Mouse (Mus musculus) naive thymus-derived CD4-positive, alpha-beta T cell, adult 2 months (primary cell): ENCODE results near the gene B3galt6.
A peak's percentile ranks its signal among the peaks of the same experiment; 100 is the strongest.

Experiments used
- DNase-seq: peaks from one replicate; pipeline ENCODE4 v3.0.0-alpha.2; 2011; ENCODE audit warnings: low read depth

The B3galt6 gene

GRCm38 (mm10) chr4:155992241-155992905, at the start of gene B3galt6, which contains the start of gene Sdf4:
Gene B3galt6, minus strand, starts transcription at chr4:155992649.
Gene Sdf4, plus strand, starts transcription at chr4:155992872.
- peak; percentile 94 for DNase-seq

GRCm38 (mm10) chr4:156034901-156035300, 42.5 kb upstream of the B3galt6 start:
- peak; percentile 55 for DNase-seq

- DNase-seq, result peak; percentile 26
Measured at GRCm38 (mm10) chr4:156034301-156034700, 41.9 kb upstream of the B3galt6 start.

GRCm38 (mm10) chr4:156033476-156034119, 41.1 kb upstream of the B3galt6 start:
- DNase-seq, result peak; percentile 92

GRCm38 (mm10) chr4:156032856-156033255, 40.4 kb upstream of the B3galt6 start:
- peak; percentile 62 for DNase-seq

GRCm38 (mm10) chr4:156031593-156032391, 39.3 kb upstream of the B3galt6 start:
- peak; percentile 77 for DNase-seq

- no peak for DNase-seq
Measured at GRCm38 (mm10) chr4:156031255-156031592, 38.8 kb upstream of the B3galt6 start.

- peak; percentile 63 for DNase-seq
Measured at GRCm38 (mm10) chr4:156030651-156031118, 38.2 kb upstream of the B3galt6 start.

- no peak for DNase-seq
Measured at GRCm38 (mm10) chr4:156028580-156028979, 36.1 kb upstream of the B3galt6 start.

GRCm38 (mm10) chr4:156026013-156026412, 33.6 kb upstream of the B3galt6 start, which contains the start of gene Tnfrsf18:
Gene Tnfrsf18, plus strand, starts transcription at chr4:156026164.
- peak; percentile 78 for DNase-seq

GRCm38 (mm10) chr4:156024184-156024583, 31.7 kb upstream of the B3galt6 start:
- no peak for DNase-seq

GRCm38 (mm10) chr4:156023520-156023919, 31.1 kb upstream of the B3galt6 start:
- peak; percentile 44 for DNase-seq

- DNase-seq, result peak; percentile 94
Measured at GRCm38 (mm10) chr4:156021942-156022419, 29.5 kb upstream of the B3galt6 start.

- peak; percentile 78 for DNase-seq
Measured at GRCm38 (mm10) chr4:156021381-156021780, 28.9 kb upstream of the B3galt6 start.

GRCm38 (mm10) chr4:156019771-156020170, 27.3 kb upstream of the B3galt6 start:
- DNase-seq, result no peak

GRCm38 (mm10) chr4:156014436-156014835, 22.0 kb upstream of the B3galt6 start:
- no peak for DNase-seq

- DNase-seq, result peak; percentile 67
Measured at GRCm38 (mm10) chr4:156013637-156014036, 21.2 kb upstream of the B3galt6 start, which contains the start of gene Tnfrsf4. Gene Tnfrsf4, plus strand, starts transcription at chr4:156013843.

GRCm38 (mm10) chr4:156008369-156008768, 15.9 kb upstream of the B3galt6 start:
- DNase-seq, result no peak

GRCm38 (mm10) chr4:156004109-156004508, 11.7 kb upstream of the B3galt6 start:
- DNase-seq, result peak; percentile 83

GRCm38 (mm10) chr4:155993606-155994005, 1.2 kb upstream of the B3galt6 start:
- no peak for DNase-seq

GRCm38 (mm10) chr4:155992906-155993547, 578 bp upstream of the B3galt6 start:
- peak; percentile 99 for DNase-seq

- DNase-seq, result no peak
Measured at GRCm38 (mm10) chr4:155991908-155992230, 580 bp downstream of the B3galt6 start.
